Mouse (Mus musculus): ENCODE results near the gene Ndrg4. TPM values are rescaled to one million over a fixed set of nuclear protein-coding genes. Genes with fewer than 3 reads are reported as not detected.
"Not testable (repeated sequence)": the region's sequence is repeated elsewhere in the genome, so short reads cannot be mapped to it uniquely, and the experiment has no call there.

Ndrg4 gene
- 1,000 to 10,000 TPM; 1,366 to 1,373 TPM for total RNA-seq (2021)
- long read RNA-seq, transcript Ndrg4-203 (14 exons, 2,738 nt), result minor isoform, 211 of 2,468 reads
- long read RNA-seq, transcript Ndrg4-201 (17 exons, 3,101 nt), result minor isoform, 204 of 2,468 reads
- long read RNA-seq, transcript Ndrg4-208 (2 exons, 505 nt), result minor isoform, 133 of 2,468 reads
- long read RNA-seq, transcript Ndrg4-202 (15 exons, 2,966 nt), result major isoform, 1,345 of 2,468 reads
- long read RNA-seq, partial matches to known transcripts, result 151 of 2,468 reads
- long read RNA-seq, other reads (novel, unspliced or antisense), result 424 of 2,468 reads

GRCm38 (mm10) chr8:95676631-95677030 lies at the start of gene Ndrg4:
Ndrg4 (plus strand) TSS chr8:95676980.
- no peak for DNase-seq (ENCODE audit: low spot score in 2 of 2)

GRCm38 (mm10) chr8:95632840-95633239 lies 43.9 kb upstream of the Ndrg4 start:
- no peak for DNase-seq (ENCODE audit: low spot score in 2 of 2)

- DNase-seq (ENCODE audit: low spot score in 2 of 2), result peak; percentile 81 to 94
These were observed 43.3 kb upstream of the Ndrg4 start, which contains the start of gene Gins3 for GRCm38 (mm10) chr8:95633262-95634062. Gins3 (plus strand) TSS chr8:95633453.

GRCm38 (mm10) chr8:95634063-95634340 lies 42.8 kb upstream of the Ndrg4 start:
- no peak for DNase-seq (ENCODE audit: low spot score in 2 of 2)

- DNase-seq (ENCODE audit: low spot score in 2 of 2), result no peak
These were observed 31.8 kb upstream of the Ndrg4 start for GRCm38 (mm10) chr8:95644942-95645341.

GRCm38 (mm10) chr8:95648251-95648650 lies 28.5 kb upstream of the Ndrg4 start:
- DNase-seq (ENCODE audit: low spot score in 2 of 2), result no peak

- DNase-seq (ENCODE audit: low spot score in 2 of 2), result no peak
These were observed 23.4 kb upstream of the Ndrg4 start for GRCm38 (mm10) chr8:95653351-95653750.

- no peak for DNase-seq (ENCODE audit: low spot score in 2 of 2)
These were observed 20.9 kb upstream of the Ndrg4 start for GRCm38 (mm10) chr8:95655831-95656230.

- DNase-seq (ENCODE audit: low spot score in 2 of 2), result no peak
These were observed 20.3 kb upstream of the Ndrg4 start for GRCm38 (mm10) chr8:95656316-95657002.

GRCm38 (mm10) chr8:95657523-95657922 lies 19.3 kb upstream of the Ndrg4 start:
- no peak for DNase-seq (ENCODE audit: low spot score in 2 of 2)

- no peak for DNase-seq (ENCODE audit: low spot score in 2 of 2)
These were observed 16.4 kb upstream of the Ndrg4 start for GRCm38 (mm10) chr8:95660334-95660882.

GRCm38 (mm10) chr8:95661085-95661484 lies 15.7 kb upstream of the Ndrg4 start:
- DNase-seq (ENCODE audit: low spot score in 2 of 2), result no peak

GRCm38 (mm10) chr8:95661575-95661974 lies 15.2 kb upstream of the Ndrg4 start:
- DNase-seq (ENCODE audit: low spot score in 2 of 2), result no peak

GRCm38 (mm10) chr8:95662885-95663598 lies 13.7 kb upstream of the Ndrg4 start:
- no peak for DNase-seq (ENCODE audit: low spot score in 2 of 2)

- no peak for DNase-seq (ENCODE audit: low spot score in 2 of 2)
These were observed 13.2 kb upstream of the Ndrg4 start for GRCm38 (mm10) chr8:95663599-95663949.

- DNase-seq (ENCODE audit: low spot score in 2 of 2), result not testable (repeated sequence)
These were observed 10.8 kb upstream of the Ndrg4 start for GRCm38 (mm10) chr8:95665813-95666452.

GRCm38 (mm10) chr8:95668163-95668958 lies 8.4 kb upstream of the Ndrg4 start:
- DNase-seq (ENCODE audit: low spot score in 2 of 2), result no peak

GRCm38 (mm10) chr8:95669967-95670366 lies 6.8 kb upstream of the Ndrg4 start:
- no peak for DNase-seq (ENCODE audit: low spot score in 2 of 2)

GRCm38 (mm10) chr8:95671861-95672260 lies 4.9 kb upstream of the Ndrg4 start:
- peak in 1 of 2 experiments; percentile 60 for DNase-seq (ENCODE audit: low spot score in 2 of 2)

GRCm38 (mm10) chr8:95672811-95673210 lies 4.0 kb upstream of the Ndrg4 start:
- DNase-seq (ENCODE audit: low spot score in 2 of 2), result no peak
